Mouse (Mus musculus): Measurements from ENCODE around the gene Gm49322. TPM values are rescaled to one million over a fixed set of nuclear protein-coding genes. Genes with fewer than 3 reads are reported as not detected.
A peak's percentile ranks its signal among the peaks of the same experiment; 100 is the strongest.

The Gm49322 gene
- polyA plus RNA-seq, 1 experiment from 2014 or later, result 5.2 TPM

DNA sequence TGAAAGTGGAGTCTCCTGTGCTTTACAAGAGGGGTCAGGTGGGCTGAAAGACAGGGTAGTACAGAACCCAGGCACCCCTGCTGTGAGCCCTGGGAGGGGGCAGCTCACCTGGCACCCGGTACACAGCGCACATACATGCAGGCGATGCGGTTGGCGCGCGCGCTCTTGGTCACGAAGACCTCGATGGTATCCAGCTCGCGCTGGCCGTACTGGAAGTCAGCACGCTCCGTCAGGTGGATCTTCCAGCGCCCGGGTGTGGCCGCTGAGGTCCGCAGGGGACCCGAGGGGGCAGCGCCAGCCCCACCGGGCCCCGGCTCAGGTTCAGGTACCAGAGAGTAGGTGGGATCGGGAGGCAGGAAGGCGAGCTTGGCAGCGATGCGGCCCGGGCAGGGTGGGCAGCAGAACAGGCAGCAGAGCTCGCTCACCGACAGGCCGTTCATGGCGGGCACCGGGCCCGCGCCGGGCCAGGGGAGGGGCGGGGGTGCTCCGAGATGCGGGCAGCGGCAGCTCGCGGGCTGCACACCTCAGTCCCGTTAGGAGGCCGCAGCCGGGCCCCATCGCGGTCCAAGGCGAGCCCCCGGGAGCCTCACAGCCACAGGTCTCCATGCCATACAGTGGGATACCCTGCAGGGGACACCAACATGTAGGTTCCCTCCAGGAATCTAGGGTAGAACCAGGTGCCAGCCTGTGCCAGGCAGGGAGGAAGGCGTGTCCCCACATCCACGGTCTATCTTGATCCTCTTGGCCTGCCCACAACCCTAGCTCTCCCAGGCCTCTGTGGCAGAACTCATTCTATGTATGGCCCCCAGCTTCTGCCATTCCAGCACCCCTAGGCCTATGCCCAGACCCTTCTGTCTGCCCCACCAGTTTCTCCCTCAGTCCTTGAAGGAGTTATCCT lies 19.2 kb upstream of the Gm49322 start:
- peak overlapping the region; percentile 25 for H3K4me3 ChIP-seq

GRCm38 (mm10) chr10:80587305-80587657 lies 18.5 kb upstream of the Gm49322 start:
- H3K27me3 ChIP-seq (ENCODE audit: low read depth, poor library complexity, severe bottlenecking), result no peaks in the 10 kb centered on the region
- no peak for DNase-seq (ENCODE audit: low spot score)
- H3K36me3 ChIP-seq, result peaks cover 46% of the 10 kb centered on the region
- H3K9me3 ChIP-seq (replicated peaks), result no peaks in the 10 kb centered on the region
- H3K4me1 ChIP-seq, result peaks cover 51% of the 10 kb centered on the region
- peak overlapping the region; percentile 80 for H3K27ac ChIP-seq
- H3K4me3 ChIP-seq, result peak overlapping the region; percentile 25; the same call in 1 of the 2 replicates
- 74% methylated on average over 4 of the region's 4 CpGs for WGBS

More for the DNA sequence above, 19.2 kb upstream of the Gm49322 start:
- no peaks in the 10 kb centered on the region for H3K9me3 ChIP-seq (replicated peaks)
- WGBS, result 93% methylated on average over 51 of the region's 51 CpGs
- peaks cover 51% of the 10 kb centered on the region for H3K36me3 ChIP-seq
- H3K27ac ChIP-seq, result peak overlapping the region; percentile 80
- no peaks in the 10 kb centered on the region for H3K27me3 ChIP-seq (ENCODE audit: low read depth, poor library complexity, severe bottlenecking)
- H3K4me1 ChIP-seq, result peaks cover 47% of the 10 kb centered on the region
- DNase-seq (ENCODE audit: low spot score), result no peak

DNA sequence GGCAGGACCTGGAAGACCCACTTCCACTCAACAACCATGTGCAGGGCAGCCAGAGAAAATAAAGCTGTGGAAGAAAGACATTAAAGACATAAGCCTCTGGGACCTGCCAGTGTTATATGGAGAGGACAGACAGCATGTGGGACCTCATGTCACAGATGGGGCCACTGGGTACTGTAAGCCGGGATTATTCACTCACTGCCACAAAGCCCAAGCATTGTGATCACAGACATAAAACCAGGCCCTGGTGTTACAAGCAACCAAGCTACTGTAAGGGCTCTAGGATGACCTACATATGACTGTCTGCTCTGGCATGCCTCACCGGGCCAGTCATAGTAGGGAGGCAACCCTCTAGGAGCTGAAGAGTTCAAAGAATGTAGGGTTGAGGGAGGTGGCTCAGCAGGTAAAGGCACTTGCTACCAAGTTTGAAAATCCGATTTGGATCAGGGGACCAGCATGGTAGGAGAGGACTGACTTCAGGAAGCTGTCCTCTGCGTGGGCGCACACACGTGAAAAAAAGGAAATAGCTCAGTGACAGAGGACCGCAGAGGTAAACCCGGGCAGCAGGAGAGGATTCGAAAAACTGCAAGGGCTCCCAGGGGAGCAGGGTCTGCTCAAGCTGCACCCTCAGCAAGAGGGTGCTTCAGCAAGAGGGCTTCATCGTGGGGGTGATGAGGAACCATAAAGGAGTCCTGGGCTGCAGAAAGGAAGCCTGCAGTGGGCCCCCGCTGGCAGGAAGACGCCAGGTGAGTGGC lies 16.5 kb upstream of the Gm49322 start:
- peak overlapping the region; percentile 87 for H3K27ac ChIP-seq
- no peak for DNase-seq (ENCODE audit: low spot score)
- H3K4me3 ChIP-seq, result peak overlapping the region; percentile 86
- H3K27me3 ChIP-seq (ENCODE audit: low read depth, poor library complexity, severe bottlenecking), result no peaks in the 10 kb centered on the region
- H3K4me1 ChIP-seq, result peaks cover 51% of the 10 kb centered on the region
- WGBS, result 19% methylated on average over 12 of the region's 12 CpGs
- peaks cover 28% of the 10 kb centered on the region for H3K36me3 ChIP-seq
- no peaks in the 10 kb centered on the region for H3K9me3 ChIP-seq (replicated peaks)

- Histone ChIP-seq H3K27me3 (ENCODE audit: low read depth, poor library complexity, severe bottlenecking) (no peaks in the 10 kb centered on the region), H3K4me3 (peak within 1 kb of the TSS; percentile 86), H3K9me3 (replicated peaks) (no peaks in the 10 kb centered on the region), H3K36me3 (peaks cover 19% of the 10 kb centered on the region), H3K4me1 (peaks cover 44% of the 10 kb centered on the region), H3K27ac (peak within 1 kb of the TSS; percentile 87)
- WGBS, result under 1% methylated on average over 73 of the region's 73 CpGs
- DNase-seq (ENCODE audit: low spot score), result peak; percentile 96
Observed at GRCm38 (mm10) chr10:80589879-80590854, 15.7 kb upstream of the Gm49322 start, which contains the start of gene Abhd17a. Abhd17a (minus strand) TSS chr10:80590341.

- no peaks in the 10 kb centered on the region for H3K27me3 ChIP-seq (ENCODE audit: low read depth, poor library complexity, severe bottlenecking)
- H3K9me3 ChIP-seq (replicated peaks), result no peaks in the 10 kb centered on the region
- 0 out of 2 replicates have a peak, but pooled peaks cover 4% of the 10 kb centered on the region for H3K4me1 ChIP-seq
- WGBS, result 48% methylated on average over 4 of the region's 4 CpGs
- H3K27ac ChIP-seq, result no peak overlapping the region
- no peaks in the 10 kb centered on the region for H3K36me3 ChIP-seq
- no peak for DNase-seq (ENCODE audit: low spot score)
- no peak overlapping the region for H3K4me3 ChIP-seq
Observed at GRCm38 (mm10) chr10:80596318-80596717, 9.5 kb upstream of the Gm49322 start.

- Histone ChIP-seq H3K27ac (peak within 1 kb of the TSS; percentile 89), H3K4me3 (peak within 1 kb of the TSS; percentile 83), H3K27me3 (ENCODE audit: low read depth, poor library complexity, severe bottlenecking) (no peaks in the 10 kb centered on the region), H3K36me3 (peaks cover 23% of the 10 kb centered on the region), H3K4me1 (peaks cover 26% of the 10 kb centered on the region), H3K9me3 (replicated peaks) (no peaks in the 10 kb centered on the region)
- DNase-seq (ENCODE audit: low spot score), result peak; percentile 96
- WGBS, result under 1% methylated on average over 54 of the region's 54 CpGs
Observed at GRCm38 (mm10) chr10:80602698-80603325, 3.0 kb upstream of the Gm49322 start, which contains the start of the genes Scamp4 and Adat3. Scamp4 (plus strand) TSS chr10:80602872. Adat3 (plus strand) TSS chr10:80602880.

GRCm38 (mm10) chr10:80603364-80603763 lies 2.5 kb upstream of the Gm49322 start:
- peaks cover 29% of the 10 kb centered on the region for H3K36me3 ChIP-seq
- no peaks in the 10 kb centered on the region for H3K9me3 ChIP-seq (replicated peaks)
- H3K27me3 ChIP-seq (ENCODE audit: low read depth, poor library complexity, severe bottlenecking), result no peaks in the 10 kb centered on the region
- H3K4me1 ChIP-seq, result peaks cover 26% of the 10 kb centered on the region
- peak overlapping the region; percentile 83 for H3K4me3 ChIP-seq
- no peak for DNase-seq (ENCODE audit: low spot score)
- WGBS, result 36% methylated on average over 7 of the region's 7 CpGs
- H3K27ac ChIP-seq, result peak overlapping the region; percentile 89

DNA sequence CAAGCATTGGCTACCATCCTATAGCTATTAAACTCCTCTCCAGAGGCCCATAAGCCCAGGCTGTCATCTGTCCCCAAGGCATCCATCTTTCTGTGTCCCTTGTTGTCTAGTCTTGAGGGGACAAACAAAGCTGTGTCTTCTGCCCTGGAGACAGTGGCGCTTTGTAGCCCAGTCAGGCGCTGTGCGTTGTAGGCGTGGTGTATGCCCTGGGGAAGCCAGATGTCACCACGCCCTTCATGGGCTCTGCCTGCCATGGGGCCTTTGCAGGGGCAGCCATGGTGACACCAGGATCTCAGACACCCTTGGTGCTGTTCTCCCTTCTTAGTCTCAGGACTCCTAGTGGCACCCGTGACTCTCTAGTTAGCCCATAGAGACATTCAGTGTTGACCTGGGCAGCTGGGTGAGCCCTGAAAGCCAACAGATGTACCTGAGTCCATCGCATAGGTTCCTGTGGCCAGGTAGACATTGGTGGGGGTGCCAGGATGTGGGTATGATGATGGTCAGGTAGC lies 1.8 kb upstream of the Gm49322 start:
- no peaks in the 10 kb centered on the region for H3K27me3 ChIP-seq (ENCODE audit: low read depth, poor library complexity, severe bottlenecking)
- peaks cover 36% of the 10 kb centered on the region for H3K36me3 ChIP-seq
- H3K4me3 ChIP-seq, result peak overlapping the region; percentile 83
- peaks cover 26% of the 10 kb centered on the region for H3K4me1 ChIP-seq
- 0 out of 2 replicates have a peak overlapping the region, but pooled peaks have one; percentile 89 for H3K27ac ChIP-seq
- 95% methylated on average over 7 of the region's 7 CpGs for WGBS
- DNase-seq (ENCODE audit: low spot score), result no peak
- H3K9me3 ChIP-seq (replicated peaks), result no peaks in the 10 kb centered on the region

GRCm38 (mm10) chr10:80604988-80605387 lies 833 bp upstream of the Gm49322 start:
- Histone ChIP-seq H3K9me3 (replicated peaks) (no peaks in the 10 kb centered on the region), H3K4me1 (peaks cover 26% of the 10 kb centered on the region), H3K27ac (no peak overlapping the region), H3K27me3 (ENCODE audit: low read depth, poor library complexity, severe bottlenecking) (no peaks in the 10 kb centered on the region), H3K4me3 (no peak overlapping the region), H3K36me3 (peaks cover 45% of the 10 kb centered on the region)
- 83% methylated on average over 2 of the region's 2 CpGs for WGBS
- no peak for DNase-seq (ENCODE audit: low spot score)

- 94% methylated on average over 23 of the region's 23 CpGs for WGBS
- Histone ChIP-seq H3K27me3 (ENCODE audit: low read depth, poor library complexity, severe bottlenecking) (no peaks in the 10 kb centered on the region), H3K36me3 (peaks cover 58% of the 10 kb centered on the region), H3K9me3 (replicated peaks) (no peaks in the 10 kb centered on the region), H3K4me3 (0 out of 2 replicates have a peak overlapping the region, but pooled peaks have one; percentile 5), H3K27ac (no peak overlapping the region), H3K4me1 (peaks cover 30% of the 10 kb centered on the region)
- no peak for DNase-seq (ENCODE audit: low spot score)
Observed at GRCm38 (mm10) chr10:80606306-80606705, 485 bp downstream of the Gm49322 start.

- WGBS, result 95% methylated on average over 34 of the region's 34 CpGs
- no peak overlapping the region for H3K4me3 ChIP-seq
- no peaks in the 10 kb centered on the region for H3K27me3 ChIP-seq (ENCODE audit: low read depth, poor library complexity, severe bottlenecking)
- no peaks in the 10 kb centered on the region for H3K9me3 ChIP-seq (replicated peaks)
- H3K36me3 ChIP-seq, result peaks cover 64% of the 10 kb centered on the region
- H3K4me1 ChIP-seq, result peaks cover 30% of the 10 kb centered on the region
- H3K27ac ChIP-seq, result no peak overlapping the region
- no peak for DNase-seq (ENCODE audit: low spot score)
Observed at GRCm38 (mm10) chr10:80606737-80607350, 1.0 kb downstream of the Gm49322 start.
